Mouse (Mus musculus): ENCODE measurements at regions not wholly inside any gene's neighbourhood (a gene's known extent, or its start where the extent isn't known, plus 50 kb on each side); places are given as distances from the start of the nearest gene placed in this dataset.
A peak's percentile ranks its signal among the peaks of the same experiment; 100 is the strongest.

- no peaks in the 10 kb centered on the region for H3K9me3 ChIP-seq (replicated peaks)
- WGBS: 40% methylated on average over 11 of the region's 12 CpGs
- H3K4me3 ChIP-seq: no peak overlapping the region
- ATAC-seq (ENCODE audit: insufficient number of reproducible peaks, low FRiP score): peak; percentile 27; the same call in 1 of the 2 replicates
- peak overlapping the region; percentile 45; the same call in 1 of the 2 replicates for H3K9ac ChIP-seq
- H3K4me2 ChIP-seq: no peak overlapping the region
- peaks cover 75% of the 10 kb centered on the region for H3K4me1 ChIP-seq (replicated peaks)
- peak overlapping the region; percentile 81 for H3K27ac ChIP-seq (ENCODE audit: poor library complexity, severe bottlenecking)
- 0 out of 2 replicates have a peak, but pooled peaks cover 8% of the 10 kb centered on the region for H3K27me3 ChIP-seq (replicated peaks)
- H3K36me3 ChIP-seq: no peaks in the 10 kb centered on the region
Measured at GRCm38 (mm10) chr8:10922209-10923030, 85.8 kb downstream of the Irs2 start.

DNA sequence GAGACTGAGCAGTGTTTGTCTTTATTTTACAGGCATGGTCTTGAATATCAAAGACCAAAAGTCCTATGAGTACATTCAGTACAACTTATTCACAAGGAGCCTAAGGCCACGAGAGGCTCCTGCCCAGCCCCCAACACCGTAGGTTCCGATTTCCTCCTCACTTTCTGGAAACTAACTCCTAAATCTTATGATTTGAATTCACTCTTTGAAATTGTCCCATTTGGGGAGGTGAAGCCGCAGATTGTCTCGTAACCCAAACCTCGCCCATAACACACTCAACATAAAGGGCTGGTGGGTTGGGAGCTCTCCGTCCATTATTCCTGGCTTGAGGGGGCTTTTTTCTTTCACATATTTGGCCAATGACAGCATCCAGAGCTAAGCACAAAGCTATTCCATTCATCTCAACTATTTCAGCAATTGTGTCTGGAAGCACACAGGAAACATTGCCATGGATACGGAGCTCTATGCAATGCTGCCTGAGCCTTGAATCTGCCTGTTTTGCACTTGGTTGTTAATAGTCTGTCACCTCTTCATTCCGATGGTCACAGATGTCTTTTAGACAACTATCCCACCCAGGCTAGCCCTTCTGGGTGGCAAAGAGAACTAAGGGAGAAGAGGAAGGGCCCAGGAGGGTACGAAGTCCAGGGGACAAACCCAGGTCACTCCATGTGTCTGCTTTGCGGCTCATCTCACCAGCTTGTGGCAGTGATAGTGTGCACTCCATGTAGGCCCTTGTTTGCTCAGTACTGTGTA is 86.6 kb downstream of the Irs2 start:
- Histone ChIP-seq H3K4me2 (no peak overlapping the region), H3K9ac (peak overlapping the region; percentile 45; the same call in 1 of the 2 replicates), H3K36me3 (no peaks in the 10 kb centered on the region), H3K4me3 (no peak overlapping the region), H3K9me3 (replicated peaks) (no peaks in the 10 kb centered on the region), H3K27me3 (replicated peaks) (0 out of 2 replicates have a peak, but pooled peaks cover 8% of the 10 kb centered on the region), H3K27ac (ENCODE audit: poor library complexity, severe bottlenecking) (peak overlapping the region; percentile 81), H3K4me1 (replicated peaks) (peaks cover 69% of the 10 kb centered on the region)
- 43% methylated on average over 11 of the region's 11 CpGs for WGBS
- ATAC-seq (ENCODE audit: insufficient number of reproducible peaks, low FRiP score): peak; percentile 40; the same call in 1 of the 2 replicates

GRCm38 (mm10) chr8:10919620-10920019 is 88.6 kb downstream of the Irs2 start:
- Histone ChIP-seq H3K9me3 (replicated peaks) (no peaks in the 10 kb centered on the region), H3K36me3 (no peaks in the 10 kb centered on the region), H3K27ac (ENCODE audit: poor library complexity, severe bottlenecking) (no peak overlapping the region), H3K4me2 (no peak overlapping the region), H3K27me3 (replicated peaks) (peaks cover 13% of the 10 kb centered on the region; the same call in 1 of the 2 replicates), H3K4me3 (no peak overlapping the region), H3K9ac (no peak overlapping the region), H3K4me1 (replicated peaks) (peaks cover 49% of the 10 kb centered on the region)
- 79% methylated on average over 5 of the region's 5 CpGs for WGBS
- no peak for ATAC-seq (ENCODE audit: insufficient number of reproducible peaks, low FRiP score)

DNA sequence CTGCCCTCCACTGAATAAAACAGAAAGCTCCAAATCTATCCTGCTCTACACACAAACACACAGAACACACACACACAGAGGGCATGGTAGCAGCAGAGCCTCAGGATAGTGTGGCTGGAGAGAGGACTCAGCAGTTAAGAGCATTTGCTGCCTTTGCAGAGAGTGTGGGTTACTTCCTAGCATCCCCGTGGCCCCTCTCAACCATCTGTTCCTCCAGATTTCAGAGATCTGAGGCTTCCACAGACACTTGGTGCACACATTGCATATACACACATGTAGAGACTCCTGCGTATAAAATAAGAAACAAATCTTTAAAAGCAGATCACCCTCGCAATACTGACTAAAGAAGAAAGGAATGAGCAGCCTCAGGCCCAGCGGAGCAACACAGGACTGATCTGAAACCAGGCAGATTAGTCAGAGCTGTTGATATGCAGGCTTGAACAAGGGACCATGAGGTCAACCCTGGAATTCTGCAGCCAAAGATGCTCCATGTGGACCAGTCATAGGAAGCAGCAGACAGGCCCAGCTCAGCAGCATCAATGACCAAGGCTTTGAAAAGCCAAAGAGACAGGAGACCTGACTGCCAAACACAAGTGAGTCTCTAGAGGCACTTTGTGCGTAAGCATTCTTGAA is 89.7 kb downstream of the Irs2 start:
- no peak overlapping the region for H3K27ac ChIP-seq (ENCODE audit: poor library complexity, severe bottlenecking)
- no peak overlapping the region for H3K4me2 ChIP-seq
- ATAC-seq (ENCODE audit: insufficient number of reproducible peaks, low FRiP score): no peak
- peaks cover 42% of the 10 kb centered on the region for H3K4me1 ChIP-seq (replicated peaks)
- H3K36me3 ChIP-seq: no peaks in the 10 kb centered on the region
- no peaks in the 10 kb centered on the region for H3K9me3 ChIP-seq (replicated peaks)
- no peak overlapping the region for H3K4me3 ChIP-seq
- H3K9ac ChIP-seq: no peak overlapping the region
- 78% methylated on average over 5 of the region's 5 CpGs for WGBS
- peaks cover 18% of the 10 kb centered on the region for H3K27me3 ChIP-seq (replicated peaks)

DNA sequence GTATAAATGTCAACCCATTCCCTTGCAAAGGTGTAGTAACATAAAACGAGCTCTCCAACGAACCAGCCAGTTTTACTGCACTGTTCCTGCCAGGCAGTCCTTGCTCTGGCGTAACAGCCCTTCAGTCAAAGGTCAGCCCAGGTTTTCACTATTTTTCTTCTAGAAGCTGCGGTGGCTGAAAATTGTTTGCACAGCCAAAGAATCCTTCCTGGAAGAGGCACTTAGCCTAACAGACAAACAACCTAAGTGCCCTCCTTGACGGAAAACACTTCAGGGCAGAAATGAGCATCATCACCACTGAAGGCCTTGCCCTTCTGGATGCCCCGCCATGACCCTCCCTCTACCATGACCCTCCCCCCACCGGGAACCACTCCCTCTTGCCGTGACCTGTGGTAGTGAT is 93.6 kb downstream of the Irs2 start:
- Histone ChIP-seq H3K9me3 (replicated peaks) (no peaks in the 10 kb centered on the region), H3K27me3 (replicated peaks) (peaks cover 26% of the 10 kb centered on the region), H3K36me3 (no peaks in the 10 kb centered on the region), H3K4me2 (no peak overlapping the region), H3K4me3 (no peak overlapping the region), H3K9ac (no peak overlapping the region), H3K4me1 (replicated peaks) (peaks cover 29% of the 10 kb centered on the region), H3K27ac (ENCODE audit: poor library complexity, severe bottlenecking) (no peak overlapping the region)
- ATAC-seq (ENCODE audit: insufficient number of reproducible peaks, low FRiP score): no peak
- WGBS: 75% methylated on average over 8 of the region's 8 CpGs

DNA sequence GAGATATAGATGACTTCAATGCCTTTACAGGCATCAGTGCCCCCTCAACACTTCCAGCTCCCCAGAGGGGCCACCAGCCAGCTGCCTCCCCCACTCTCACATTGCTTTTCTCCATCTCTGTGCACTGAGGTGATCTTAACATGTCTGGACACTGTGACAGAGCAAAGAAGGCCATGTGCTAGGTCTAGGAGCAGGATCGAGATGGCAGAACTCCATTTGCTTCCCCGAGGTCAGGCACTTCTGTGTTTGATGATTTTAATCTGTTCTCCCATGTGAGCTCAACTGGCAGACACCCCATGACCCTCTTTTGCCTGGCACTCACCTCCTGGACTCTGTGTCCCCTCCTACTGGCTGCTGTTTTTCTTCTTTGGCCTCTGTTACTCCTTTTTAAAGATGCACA is 95.8 kb downstream of the Irs2 start:
- Histone ChIP-seq H3K27me3 (replicated peaks) (peaks cover 18% of the 10 kb centered on the region), H3K9ac (no peak overlapping the region), H3K4me2 (no peak overlapping the region), H3K36me3 (no peaks in the 10 kb centered on the region), H3K4me3 (no peak overlapping the region), H3K27ac (ENCODE audit: poor library complexity, severe bottlenecking) (no peak overlapping the region), H3K9me3 (replicated peaks) (no peaks in the 10 kb centered on the region), H3K4me1 (replicated peaks) (peaks cover 32% of the 10 kb centered on the region)
- 50% methylated on average over 2 of the region's 2 CpGs for WGBS
- no peak for ATAC-seq (ENCODE audit: insufficient number of reproducible peaks, low FRiP score)

DNA sequence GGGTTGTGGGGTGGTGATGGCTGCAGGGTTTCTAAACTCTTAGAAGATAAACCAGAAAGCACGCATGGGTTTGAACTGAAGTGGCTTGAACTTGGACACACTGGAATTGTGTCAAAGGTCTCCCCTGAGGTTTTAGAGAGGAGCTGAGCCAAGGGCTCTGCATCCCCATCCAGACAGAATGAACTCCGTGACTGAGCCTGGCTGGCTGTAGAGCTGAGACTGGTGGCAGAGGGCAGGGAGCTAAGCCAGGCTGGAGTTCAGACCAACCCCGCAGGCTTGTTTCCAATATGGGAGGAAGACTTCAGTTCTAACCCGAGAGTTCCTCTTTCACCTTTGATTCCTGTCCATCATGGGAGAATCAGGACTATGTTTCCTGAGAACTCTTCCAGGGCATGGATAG is 96.9 kb downstream of the Irs2 start:
- ATAC-seq (ENCODE audit: insufficient number of reproducible peaks, low FRiP score): no peak
- H3K27me3 ChIP-seq (replicated peaks): peaks cover 18% of the 10 kb centered on the region
- H3K9ac ChIP-seq: no peak overlapping the region
- H3K4me3 ChIP-seq: no peak overlapping the region
- 80% methylated on average over 4 of the region's 4 CpGs for WGBS
- H3K4me2 ChIP-seq: no peak overlapping the region
- no peaks in the 10 kb centered on the region for H3K36me3 ChIP-seq
- H3K9me3 ChIP-seq (replicated peaks): no peaks in the 10 kb centered on the region
- H3K27ac ChIP-seq (ENCODE audit: poor library complexity, severe bottlenecking): no peak overlapping the region
- peaks cover 32% of the 10 kb centered on the region for H3K4me1 ChIP-seq (replicated peaks)

- H3K4me2 ChIP-seq: no peak overlapping the region
- H3K4me1 ChIP-seq (replicated peaks): peaks cover 32% of the 10 kb centered on the region
- ATAC-seq (ENCODE audit: insufficient number of reproducible peaks, low FRiP score): no peak
- WGBS: 72% methylated on average over 6 of the region's 6 CpGs
- H3K27me3 ChIP-seq (replicated peaks): peaks cover 18% of the 10 kb centered on the region
- H3K27ac ChIP-seq (ENCODE audit: poor library complexity, severe bottlenecking): no peak overlapping the region
- no peak overlapping the region for H3K4me3 ChIP-seq
- no peak overlapping the region for H3K9ac ChIP-seq
- H3K36me3 ChIP-seq: no peaks in the 10 kb centered on the region
- no peaks in the 10 kb centered on the region for H3K9me3 ChIP-seq (replicated peaks)
Measured at GRCm38 (mm10) chr8:10910954-10911353, 97.3 kb downstream of the Irs2 start.

GRCm38 (mm10) chr8:10910244-10910872 is 97.9 kb downstream of the Irs2 start:
- H3K27ac ChIP-seq (ENCODE audit: poor library complexity, severe bottlenecking): no peak overlapping the region; the same call in 1 of the 2 replicates

DNA sequence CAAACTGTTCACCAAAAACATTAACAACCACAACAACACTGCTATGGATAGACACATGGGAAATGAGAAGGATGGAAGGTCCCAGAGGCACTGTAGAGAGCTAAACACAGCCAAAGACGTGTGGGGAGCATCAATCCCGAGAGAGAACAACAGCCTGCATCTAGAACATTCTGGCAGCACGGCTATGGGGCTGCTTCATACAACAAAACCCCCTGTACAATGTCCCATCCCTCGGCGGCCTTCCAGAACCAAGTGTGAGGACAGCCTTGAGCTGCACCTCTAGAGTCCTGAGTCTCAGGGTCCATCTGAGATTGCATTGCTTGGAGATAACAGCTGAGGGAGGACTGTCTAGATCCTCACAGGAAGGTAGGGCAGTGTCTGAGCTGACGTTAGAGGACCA is 99.1 kb downstream of the Irs2 start:
- H3K27me3 ChIP-seq (replicated peaks): peaks cover 14% of the 10 kb centered on the region; the same call in 1 of the 2 replicates
- H3K4me2 ChIP-seq: no peak overlapping the region
- no peak for ATAC-seq (ENCODE audit: insufficient number of reproducible peaks, low FRiP score)
- H3K4me1 ChIP-seq (replicated peaks): peaks cover 32% of the 10 kb centered on the region
- H3K9ac ChIP-seq: no peak overlapping the region
- no peaks in the 10 kb centered on the region for H3K9me3 ChIP-seq (replicated peaks)
- H3K4me3 ChIP-seq: no peak overlapping the region
- no peaks in the 10 kb centered on the region for H3K36me3 ChIP-seq
- WGBS: 78% methylated on average over 6 of the region's 6 CpGs
- no peak overlapping the region for H3K27ac ChIP-seq (ENCODE audit: poor library complexity, severe bottlenecking)

More at GRCm38 (mm10) chr8:10910244-10910872, 97.9 kb downstream of the Irs2 start:
- ATAC-seq (ENCODE audit: insufficient number of reproducible peaks, low FRiP score): 0 out of 2 replicates have a peak, but pooled peaks have one; percentile 33
- peaks cover 17% of the 10 kb centered on the region for H3K27me3 ChIP-seq (replicated peaks)
- no peaks in the 10 kb centered on the region for H3K36me3 ChIP-seq
- no peak overlapping the region for H3K4me2 ChIP-seq
- H3K4me1 ChIP-seq (replicated peaks): peaks cover 32% of the 10 kb centered on the region
- no peaks in the 10 kb centered on the region for H3K9me3 ChIP-seq (replicated peaks)
- H3K9ac ChIP-seq: no peak overlapping the region
- no peak overlapping the region for H3K4me3 ChIP-seq
- 18% methylated on average over 6 of the region's 6 CpGs for WGBS
